Mouse (Mus musculus) cortical plate, adult 2 months (tissue): ENCODE measurements around the gene Nrcam.

Experiments
- CTCF ChIP-seq: fragments of 200-500 bp; IDR thresholded peaks from 2 replicates; pipeline ENCODE4 v1.5.1; 2011; ENCODE audit warnings: mild to moderate bottlenecking, control low read depth, low read length; ENCODE audit not compliant: insufficient read depth; ENCODE audit errors: extremely low read depth
- POLR2A ChIP-seq: fragments of 200-500 bp; IDR thresholded peaks from 2 replicates; pipeline ENCODE4 v1.6.1; 2011; ENCODE audit warnings: mild to moderate bottlenecking, low read length, control low read depth; ENCODE audit not compliant: insufficient read depth; ENCODE audit errors: extremely low read depth

- TF ChIP-seq CTCF (no peak), POLR2A (no peak)
These were observed 186.4 kb downstream of the Nrcam start for GRCm38 (mm10) chr12:44515066-44515465.
